Mouse (Mus musculus) heart, postnatal 0 days (tissue): ENCODE measurements at regions not wholly inside any gene's neighbourhood (a gene's known extent, or its start where the extent isn't known, plus 50 kb on each side); places are given as distances from the start of the nearest gene placed in this dataset.

Experiments
- ATAC-seq: fragments of 200-750 bp; cut with Nextera tagmentation; 2 replicates; pipeline ENCODE4 v1.8.0; 2017; ENCODE audit warnings: low read depth, moderate number of reproducible peaks, moderate library complexity; ENCODE audit not compliant: insufficient read depth
- DNase-seq: peaks from one replicate; pipeline ENCODE4 v3.0.0-alpha.2; 2016; ENCODE audit warnings: low spot score
- H3K27ac ChIP-seq: fragments of 300-500 bp; sonication (generic); 2 replicates; pipeline ENCODE4 v1.5.1; 2014; ENCODE audit warnings: low read depth, mild to moderate bottlenecking
- H3K27me3 ChIP-seq: fragments of 300-500 bp; sonication (generic); 2 replicates; pipeline ENCODE4 v1.6.1; 2014; ENCODE audit warnings: low read length, mixed read lengths; ENCODE audit not compliant: control insufficient read depth, insufficient read depth
- H3K36me3 ChIP-seq: fragments of 300-500 bp; sonication (generic); replicated peaks from 2 replicates; pipeline ENCODE4 v1.6.1; 2014; ENCODE audit warnings: low read length, mixed read lengths; ENCODE audit not compliant: control insufficient read depth, insufficient read depth
- H3K4me1 ChIP-seq: fragments of 300-500 bp; sonication (generic); 2 replicates; pipeline ENCODE4 v1.6.1; 2014; ENCODE audit warnings: antibody characterized with exemption; ENCODE audit not compliant: control insufficient read depth, insufficient read depth
- H3K4me2 ChIP-seq: fragments of 300-500 bp; sonication (generic); 2 replicates; pipeline ENCODE4 v1.6.1; 2014; ENCODE audit warnings: low read depth, mild to moderate bottlenecking, low read length, moderate library complexity
- H3K4me3 ChIP-seq: fragments of 300-500 bp; sonication (generic); 2 replicates; pipeline ENCODE4 v1.5.1; 2014; ENCODE audit warnings: low read depth, low read length
- H3K9ac ChIP-seq: fragments of 300-500 bp; sonication (generic); replicated peaks from 2 replicates; pipeline ENCODE4 v1.6.1; 2014; ENCODE audit warnings: low read depth, low read length, mixed read lengths
- H3K9me3 ChIP-seq: fragments of 300-500 bp; sonication (generic); replicated peaks from 2 replicates; pipeline ENCODE4 v1.6.1; 2016; ENCODE audit warnings: low read length; ENCODE audit not compliant: control insufficient read depth
- CTCF ChIP-seq: IDR thresholded peaks from 2 replicates; pipeline ENCODE4 v1.5.1; 2016; ENCODE audit warnings: antibody characterized with exemption, control low read depth, low read depth
- EP300 ChIP-seq: IDR thresholded peaks from 2 replicates; pipeline ENCODE4 v1.6.1; 2016; ENCODE audit warnings: antibody characterized with exemption, low read depth
- WGBS: fragments of 180-500 bp; shearing (Covaris S2); extraction: QIAGEN DNeasy Blood & Tissue Kit; methylation state at CpG from one replicate; pipeline ENCODE4 v1.1.7; 2014; 5-methylcytosine and 5-hydroxymethylcytosine counted together

GRCm38 (mm10) chr12:79962649-79963236 lies 150.1 kb downstream of the Zfp36l1 start:
- Histone ChIP-seq H3K4me3 (no peak overlapping the region), H3K27ac (no peak overlapping the region), H3K36me3 (no peaks in the 10 kb centered on the region), H3K27me3 (no peaks in the 10 kb centered on the region), H3K9ac (no peak overlapping the region), H3K9me3 (no peaks in the 10 kb centered on the region), H3K4me1 (peaks cover 30% of the 10 kb centered on the region), H3K4me2 (no peak overlapping the region)
- TF ChIP-seq CTCF (no peak), EP300 (no peak)
- ATAC-seq (no peak), DNase-seq (no peak)
- 90% methylated on average over 11 of the region's 11 CpGs for WGBS

GRCm38 (mm10) chr12:79961881-79962280 lies 150.9 kb downstream of the Zfp36l1 start:
- Histone ChIP-seq H3K9ac (no peak overlapping the region), H3K27ac (no peak overlapping the region), H3K36me3 (no peaks in the 10 kb centered on the region), H3K27me3 (no peaks in the 10 kb centered on the region), H3K4me3 (no peak overlapping the region), H3K9me3 (no peaks in the 10 kb centered on the region), H3K4me2 (no peak overlapping the region), H3K4me1 (peaks cover 21% of the 10 kb centered on the region)
- TF ChIP-seq CTCF: no peak
- no peak for DNase-seq
- no peak for ATAC-seq
- 85% methylated on average over 4 of the region's 4 CpGs for WGBS

GRCm38 (mm10) chr12:79961076-79961475 lies 151.7 kb downstream of the Zfp36l1 start:
- Histone ChIP-seq H3K4me3 (no peak overlapping the region), H3K4me1 (peaks cover 14% of the 10 kb centered on the region), H3K9ac (no peak overlapping the region), H3K9me3 (no peaks in the 10 kb centered on the region), H3K27ac (no peak overlapping the region), H3K27me3 (no peaks in the 10 kb centered on the region), H3K36me3 (no peaks in the 10 kb centered on the region), H3K4me2 (no peak overlapping the region)
- ATAC-seq: no peak
- no peak for TF ChIP-seq EP300
- TF ChIP-seq CTCF: no peak
- 90% methylated on average over 6 of the region's 6 CpGs for whole genome bisulfite sequencing
- DNase-seq: no peak

- WGBS: 90% methylated on average over 4 of the region's 4 CpGs
- DNase-seq (no peak), ATAC-seq (no peak)
These were observed 152.4 kb downstream of the Zfp36l1 start for GRCm38 (mm10) chr12:79960446-79960845.

GRCm38 (mm10) chr12:79959540-79960305 lies 153.1 kb downstream of the Zfp36l1 start:
- Histone ChIP-seq H3K36me3 (no peaks in the 10 kb centered on the region), H3K9me3 (no peaks in the 10 kb centered on the region), H3K4me1 (peaks cover under 1% of the 10 kb centered on the region; the same call in 1 of the 2 replicates), H3K9ac (no peak overlapping the region), H3K4me2 (no peak overlapping the region), H3K4me3 (no peak overlapping the region), H3K27ac (no peak overlapping the region), H3K27me3 (no peaks in the 10 kb centered on the region)
- TF ChIP-seq EP300 (no peak), CTCF (no peak)
- DNase-seq (no peak), ATAC-seq (no peak)
- WGBS: 92% methylated on average over 14 of the region's 14 CpGs

More at GRCm38 (mm10) chr12:79960446-79960845, 152.4 kb downstream of the Zfp36l1 start:
- Histone ChIP-seq H3K4me2 (no peak overlapping the region), H3K27me3 (no peaks in the 10 kb centered on the region), H3K4me1 (peaks cover 8% of the 10 kb centered on the region; the same call in 1 of the 2 replicates), H3K27ac (no peak overlapping the region), H3K36me3 (no peaks in the 10 kb centered on the region), H3K9me3 (no peaks in the 10 kb centered on the region), H3K9ac (no peak overlapping the region), H3K4me3 (no peak overlapping the region)
- TF ChIP-seq EP300: no peak
- no peak for TF ChIP-seq CTCF
